Mouse (Mus musculus): ENCODE results near the gene Pgam2. TPM values are rescaled to one million over a fixed set of nuclear protein-coding genes. Genes with fewer than 3 reads are reported as not detected.

The Pgam2 gene
- not detected for total RNA-seq (2023)

GRCm38 (mm10) chr11:5803551-5803981 lies at the start of gene Pgam2:
Gene Pgam2, minus strand, starts transcription at chr11:5803733.

GRCm38 (mm10) chr11:5837251-5838246 lies 34.0 kb upstream of the Pgam2 start, which contains the start of gene Polm:
Gene Polm, minus strand, starts transcription at chr11:5838016.

GRCm38 (mm10) chr11:5788056-5789014 lies 15.2 kb downstream of the Pgam2 start, which contains the start of gene Dbnl:
Gene Dbnl, plus strand, starts transcription at chr11:5788488.

GRCm38 (mm10) chr11:5761820-5762632 lies 41.5 kb downstream of the Pgam2 start, which contains the start of gene Urgcp:
Gene Urgcp, minus strand, starts transcription at chr11:5762376.

Other genes starting within 250 kb of the Pgam2 start
- gene Ankrd36, start 234.0 kb downstream of the Pgam2 start, total RNA-seq (2023) = not detected
- gene Mrps24, start 88.1 kb downstream of the Pgam2 start, total RNA-seq (2023) = 55.9 TPM
- 34.1 TPM for gene Urgcp, start 41.4 kb downstream of the Pgam2 start, total RNA-seq (2023)
- 118 TPM for gene Dbnl, start 15.2 kb downstream of the Pgam2 start, total RNA-seq (2023)
- gene Polm, start 34.3 kb upstream of the Pgam2 start, total RNA-seq (2023) = 36.3 TPM
- gene Aebp1, start 58.2 kb upstream of the Pgam2 start, total RNA-seq (2023) = 0.35 TPM
- 61.0 TPM for gene Pold2, start 74.6 kb upstream of the Pgam2 start, total RNA-seq (2023)
- not detected for gene Myl7, start 95.0 kb upstream of the Pgam2 start, total RNA-seq (2023)
- gene Gck, start 146.3 kb upstream of the Pgam2 start, total RNA-seq (2023) = not detected
- gene Ykt6, start 152.0 kb upstream of the Pgam2 start, total RNA-seq (2023) = 59.6 TPM